Mouse (Mus musculus): ENCODE measurements at regions not wholly inside any gene's neighbourhood (a gene's known extent, or its start where the extent isn't known, plus 50 kb on each side); places are given as distances from the start of the nearest gene placed in this dataset.

- Histone ChIP-seq H3K36me3 (ENCODE audit: control insufficient read depth, insufficient read depth, low read length) (no peaks in the 10 kb centered on the region), H3K27ac (ENCODE audit: low read depth, low read length) (no peak overlapping the region), H3K4me3 (ENCODE audit: low read depth, low read length) (no peak overlapping the region), H3K4me2 (no peak overlapping the region), H3K9ac (ENCODE audit: low read depth, low read length) (no peak overlapping the region), H3K4me1 (replicated peaks; ENCODE audit: control insufficient read depth, insufficient read depth, low read length) (no peaks in the 10 kb centered on the region), H3K9me3 (ENCODE audit: control insufficient read depth, low read length) (no peaks in the 10 kb centered on the region), H3K27me3 (replicated peaks; ENCODE audit: control insufficient read depth, insufficient read depth, low read length) (no peaks in the 10 kb centered on the region)
- 69% methylated on average over 7 of the region's 7 CpGs for WGBS
- no peak for DNase-seq (ENCODE audit: low spot score)
- no peak for ATAC-seq (replicated peaks; ENCODE audit: low FRiP score)
These were observed 721.4 kb downstream of the Rab28 start for GRCm38 (mm10) chr5:40986562-40986961.

GRCm38 (mm10) chr5:40974892-40975291 is 733.1 kb downstream of the Rab28 start:
- Histone ChIP-seq H3K9me3 (ENCODE audit: control insufficient read depth, low read length) (no peaks in the 10 kb centered on the region), H3K9ac (ENCODE audit: low read depth, low read length) (no peak overlapping the region), H3K27me3 (replicated peaks; ENCODE audit: control insufficient read depth, insufficient read depth, low read length) (no peaks in the 10 kb centered on the region), H3K36me3 (ENCODE audit: control insufficient read depth, insufficient read depth, low read length) (no peaks in the 10 kb centered on the region), H3K4me2 (no peak overlapping the region), H3K27ac (ENCODE audit: low read depth, low read length) (no peak overlapping the region), H3K4me3 (ENCODE audit: low read depth, low read length) (no peak overlapping the region), H3K4me1 (replicated peaks; ENCODE audit: control insufficient read depth, insufficient read depth, low read length) (no peaks in the 10 kb centered on the region)
- ATAC-seq (replicated peaks; ENCODE audit: low FRiP score) (no peak), DNase-seq (ENCODE audit: low spot score) (no peak)
- whole genome bisulfite sequencing = 84% methylated on average over 1 of the region's 1 CpGs

- no peaks in the 10 kb centered on the region for H3K36me3 ChIP-seq (ENCODE audit: control insufficient read depth, insufficient read depth, low read length)
- no peak overlapping the region for H3K4me2 ChIP-seq
- peak; percentile 79 for ATAC-seq (replicated peaks; ENCODE audit: low FRiP score)
- H3K9ac ChIP-seq (ENCODE audit: low read depth, low read length) = no peak overlapping the region
- peak; percentile 33 for DNase-seq (ENCODE audit: low spot score)
- no peaks in the 10 kb centered on the region for H3K27me3 ChIP-seq (replicated peaks; ENCODE audit: control insufficient read depth, insufficient read depth, low read length)
- H3K9me3 ChIP-seq (ENCODE audit: control insufficient read depth, low read length) = no peaks in the 10 kb centered on the region
- 8% methylated on average over 4 of the region's 4 CpGs for WGBS
- no peak overlapping the region for H3K4me3 ChIP-seq (ENCODE audit: low read depth, low read length)
- no peak overlapping the region for H3K27ac ChIP-seq (ENCODE audit: low read depth, low read length)
- no peaks in the 10 kb centered on the region for H3K4me1 ChIP-seq (replicated peaks; ENCODE audit: control insufficient read depth, insufficient read depth, low read length)
These were observed 754.9 kb downstream of the Rab28 start for GRCm38 (mm10) chr5:40952901-40953595.

- no peaks in the 10 kb centered on the region for H3K36me3 ChIP-seq (ENCODE audit: control insufficient read depth, insufficient read depth, low read length)
- H3K4me2 ChIP-seq = no peak overlapping the region
- H3K27me3 ChIP-seq (replicated peaks; ENCODE audit: control insufficient read depth, insufficient read depth, low read length) = no peaks in the 10 kb centered on the region
- H3K27ac ChIP-seq (ENCODE audit: low read depth, low read length) = no peak overlapping the region
- no peaks in the 10 kb centered on the region for H3K9me3 ChIP-seq (ENCODE audit: control insufficient read depth, low read length)
- DNase-seq (ENCODE audit: low spot score) = no peak
- H3K4me3 ChIP-seq (ENCODE audit: low read depth, low read length) = no peak overlapping the region
- no peak overlapping the region for H3K9ac ChIP-seq (ENCODE audit: low read depth, low read length)
- no peak for ATAC-seq (replicated peaks; ENCODE audit: low FRiP score)
- WGBS = 79% methylated on average over 3 of the region's 3 CpGs
- H3K4me1 ChIP-seq (replicated peaks; ENCODE audit: control insufficient read depth, insufficient read depth, low read length) = no peaks in the 10 kb centered on the region
These were observed 778.8 kb downstream of the Rab28 start for GRCm38 (mm10) chr5:40929127-40929526.

- H3K4me1 ChIP-seq (replicated peaks; ENCODE audit: control insufficient read depth, insufficient read depth, low read length) = no peaks in the 10 kb centered on the region
- H3K36me3 ChIP-seq (ENCODE audit: control insufficient read depth, insufficient read depth, low read length) = no peaks in the 10 kb centered on the region
- H3K9me3 ChIP-seq (ENCODE audit: control insufficient read depth, low read length) = no peaks in the 10 kb centered on the region
- H3K27ac ChIP-seq (ENCODE audit: low read depth, low read length) = no peak overlapping the region
- no peak overlapping the region for H3K4me3 ChIP-seq (ENCODE audit: low read depth, low read length)
- no peaks in the 10 kb centered on the region for H3K27me3 ChIP-seq (replicated peaks; ENCODE audit: control insufficient read depth, insufficient read depth, low read length)
- H3K9ac ChIP-seq (ENCODE audit: low read depth, low read length) = no peak overlapping the region
- H3K4me2 ChIP-seq = no peak overlapping the region
- ATAC-seq (replicated peaks; ENCODE audit: low FRiP score) (no peak), DNase-seq (ENCODE audit: low spot score) (no peak)
- 43% methylated on average over 2 of the region's 2 CpGs for WGBS
These were observed 787.0 kb downstream of the Rab28 start for GRCm38 (mm10) chr5:40920920-40921319.

GRCm38 (mm10) chr5:40908803-40909202 is 799.2 kb downstream of the Rab28 start:
- 78% methylated on average over 3 of the region's 3 CpGs for WGBS
- Histone ChIP-seq H3K36me3 (ENCODE audit: control insufficient read depth, insufficient read depth, low read length) (no peaks in the 10 kb centered on the region), H3K9ac (ENCODE audit: low read depth, low read length) (no peak overlapping the region), H3K27me3 (replicated peaks; ENCODE audit: control insufficient read depth, insufficient read depth, low read length) (no peaks in the 10 kb centered on the region), H3K4me1 (replicated peaks; ENCODE audit: control insufficient read depth, insufficient read depth, low read length) (no peaks in the 10 kb centered on the region), H3K4me2 (no peak overlapping the region), H3K9me3 (ENCODE audit: control insufficient read depth, low read length) (no peaks in the 10 kb centered on the region), H3K4me3 (ENCODE audit: low read depth, low read length) (no peak overlapping the region), H3K27ac (ENCODE audit: low read depth, low read length) (no peak overlapping the region)
- no peak for ATAC-seq (replicated peaks; ENCODE audit: low FRiP score)
- DNase-seq (ENCODE audit: low spot score) = no peak

GRCm38 (mm10) chr5:40901742-40902141 is 806.2 kb downstream of the Rab28 start:
- Histone ChIP-seq H3K4me1 (replicated peaks; ENCODE audit: control insufficient read depth, insufficient read depth, low read length) (no peaks in the 10 kb centered on the region), H3K36me3 (ENCODE audit: control insufficient read depth, insufficient read depth, low read length) (no peaks in the 10 kb centered on the region), H3K4me3 (ENCODE audit: low read depth, low read length) (no peak overlapping the region), H3K27ac (ENCODE audit: low read depth, low read length) (no peak overlapping the region), H3K9ac (ENCODE audit: low read depth, low read length) (no peak overlapping the region), H3K9me3 (ENCODE audit: control insufficient read depth, low read length) (peaks cover under 1% of the 10 kb centered on the region; the same call in 1 of the 2 replicates), H3K4me2 (no peak overlapping the region), H3K27me3 (replicated peaks; ENCODE audit: control insufficient read depth, insufficient read depth, low read length) (no peaks in the 10 kb centered on the region)
- whole genome bisulfite sequencing = 64% methylated on average over 1 of the region's 1 CpGs
- ATAC-seq (replicated peaks; ENCODE audit: low FRiP score) = no peak
- no peak for DNase-seq (ENCODE audit: low spot score)

GRCm38 (mm10) chr5:40882886-40883285 is 825.1 kb downstream of the Rab28 start:
- ATAC-seq (replicated peaks; ENCODE audit: low FRiP score) = no peak
- no peaks in the 10 kb centered on the region for H3K27me3 ChIP-seq (replicated peaks; ENCODE audit: control insufficient read depth, insufficient read depth, low read length)
- 61% methylated on average over 5 of the region's 5 CpGs for WGBS
- H3K36me3 ChIP-seq (ENCODE audit: control insufficient read depth, insufficient read depth, low read length) = no peaks in the 10 kb centered on the region
- no peak overlapping the region for H3K4me2 ChIP-seq
- H3K4me1 ChIP-seq (replicated peaks; ENCODE audit: control insufficient read depth, insufficient read depth, low read length) = no peaks in the 10 kb centered on the region
- DNase-seq (ENCODE audit: low spot score) = no peak
- no peak overlapping the region for H3K9ac ChIP-seq (ENCODE audit: low read depth, low read length)
- no peak overlapping the region for H3K27ac ChIP-seq (ENCODE audit: low read depth, low read length)
- no peaks in the 10 kb centered on the region for H3K9me3 ChIP-seq (ENCODE audit: control insufficient read depth, low read length)
- no peak overlapping the region for H3K4me3 ChIP-seq (ENCODE audit: low read depth, low read length)

- DNase-seq (ENCODE audit: low spot score) (no peak), ATAC-seq (replicated peaks; ENCODE audit: low FRiP score) (no peak)
- Histone ChIP-seq H3K27me3 (replicated peaks; ENCODE audit: control insufficient read depth, insufficient read depth, low read length) (no peaks in the 10 kb centered on the region), H3K4me2 (no peak overlapping the region), H3K36me3 (ENCODE audit: control insufficient read depth, insufficient read depth, low read length) (no peaks in the 10 kb centered on the region), H3K9me3 (ENCODE audit: control insufficient read depth, low read length) (no peaks in the 10 kb centered on the region), H3K27ac (ENCODE audit: low read depth, low read length) (no peak overlapping the region), H3K9ac (ENCODE audit: low read depth, low read length) (no peak overlapping the region), H3K4me3 (ENCODE audit: low read depth, low read length) (no peak overlapping the region), H3K4me1 (replicated peaks; ENCODE audit: control insufficient read depth, insufficient read depth, low read length) (no peaks in the 10 kb centered on the region)
- WGBS = 57% methylated on average over 3 of the region's 3 CpGs
These were observed 830.2 kb downstream of the Rab28 start for GRCm38 (mm10) chr5:40877756-40878155.

Data from liver, embryonic 11.5 days (tissue).